12 mouse cellular contexts compared by ENCODE assay signal in genomic region chr9:84094111-84094510, GRCm38 (mm10).
A peak's percentile ranks its signal among the peaks of the same experiment; 100 is the strongest.
DNase-seq lines count a peak whose midpoint lies in the region; ATAC-seq and TF ChIP-seq lines count a peak whose summit lies in the region.
"Had no signal": no experiment of that assay in that cellular context is flagged by ENCODE, and none has a peak within 500 bp of the region (broad histone marks: within the 10 kb centered on the region; RNA-seq: fewer than 3 reads in every experiment).

No protein-coding gene starts in this region.

- TF ChIP-seq POLR2A in liver, adult 2 months (IDR thresholded peaks at IDR 0.05; ENCODE audit: extremely low read depth, insufficient read depth, low read length): no peak

- H3K79me2 ChIP-seq in liver, adult 2 months (ENCODE audit: control insufficient read depth, insufficient read depth, low read length): no peaks in the 10 kb centered on the region; the same call in 1 of the 2 replicates

- no peak overlapping the region for H3K9ac ChIP-seq in liver, adult 2 months (ENCODE audit: low read depth, low read length)
- no peak overlapping the region for H3K9ac ChIP-seq in liver, postnatal 0 days (replicated peaks)
- no peak overlapping the region for H3K9ac ChIP-seq in hindbrain, embryonic 16.5 days (ENCODE audit: low read depth, low read length)
- H3K9ac ChIP-seq: forebrain, embryonic 13.5 days; neural tube, embryonic 13.5 days had no signal

- DNase-seq in liver, adult 2 months (ENCODE audit: extremely low read depth, low read depth, low spot score): peak; percentile 26
- DNase-seq in liver, postnatal 0 days: no peak
- peak; percentile 87 for DNase-seq in adrenal gland, adult 2 months
- peak; percentile 69 for DNase-seq in cerebellum, adult 9-11 months
- DNase-seq in gonadal fat pad, adult 2 months (ENCODE audit: low read depth): peak; percentile 62
- no peak for DNase-seq in thymus, postnatal 36 days
- DNase-seq: kidney, postnatal 4 days had no signal

- H3K4me3 ChIP-seq in liver, adult 2 months (ENCODE audit: insufficient read depth, low read depth, low read length): no peak overlapping the region
- no peak overlapping the region for H3K4me3 ChIP-seq in liver, postnatal 0 days (ENCODE audit: low read depth, low read length)
- no peak overlapping the region for H3K4me3 ChIP-seq in hindbrain, embryonic 16.5 days (ENCODE audit: low read length)
- H3K4me3 ChIP-seq: forebrain, embryonic 13.5 days; neural tube, embryonic 13.5 days had no signal

- WGBS in liver, adult 2 months: 59% methylated on average over 6 of the region's 6 CpGs
- 72% methylated on average over 6 of the region's 6 CpGs for WGBS in liver, postnatal 0 days (ENCODE audit: insufficient replicate concordance)
- 88% methylated on average over 6 of the region's 6 CpGs for WGBS in hindbrain, embryonic 16.5 days

- no peaks in the 10 kb centered on the region for H3K9me3 ChIP-seq in liver, postnatal 0 days (ENCODE audit: low read length)
- no peaks in the 10 kb centered on the region for H3K9me3 ChIP-seq in hindbrain, embryonic 16.5 days (ENCODE audit: control insufficient read depth, low read length)
- H3K9me3 ChIP-seq: forebrain, embryonic 13.5 days; G1E; neural tube, embryonic 13.5 days had no signal

- H3K36me3 ChIP-seq in liver, adult 2 months (ENCODE audit: control insufficient read depth, insufficient read depth, low read length): no peaks in the 10 kb centered on the region; the same call in 1 of the 2 replicates
- H3K36me3 ChIP-seq in liver, postnatal 0 days (replicated peaks; ENCODE audit: insufficient read depth, low read length): no peaks in the 10 kb centered on the region
- H3K36me3 ChIP-seq in hindbrain, embryonic 16.5 days (ENCODE audit: control insufficient read depth, insufficient read depth, low read length): no peaks in the 10 kb centered on the region
- H3K36me3 ChIP-seq: G1E; neural tube, embryonic 13.5 days had no signal

- TF ChIP-seq EP300 in liver, postnatal 0 days (IDR thresholded peaks at IDR 0.05; ENCODE audit: low read depth): no peak

- ATAC-seq in liver, postnatal 0 days: no peak
- no peak for ATAC-seq in hindbrain, embryonic 16.5 days
- ATAC-seq in CD4-positive, CD25-positive, alpha-beta regulatory T cell, adult 4 months: no peak
- ATAC-seq: forebrain, embryonic 13.5 days had no signal

- no peak for TF ChIP-seq CTCF in liver, adult 2 months (IDR thresholded peaks at IDR 0.05; ENCODE audit: low read depth, low read length)
- TF ChIP-seq CTCF in liver, postnatal 0 days (IDR thresholded peaks at IDR 0.05; ENCODE audit: low read depth): no peak

- H3K27ac ChIP-seq in liver, adult 2 months (replicated peaks; ENCODE audit: insufficient read depth, low read depth, low read length): no peak overlapping the region
- H3K27ac ChIP-seq in liver, postnatal 0 days (ENCODE audit: low read depth): no peak overlapping the region
- H3K27ac ChIP-seq in hindbrain, embryonic 16.5 days (ENCODE audit: low read depth, low read length): no peak overlapping the region
- H3K27ac ChIP-seq: forebrain, embryonic 13.5 days; neural tube, embryonic 13.5 days had no signal

- no peaks in the 10 kb centered on the region for H3K27me3 ChIP-seq in liver, adult 2 months (ENCODE audit: control insufficient read depth, insufficient read depth, low read length)
- no peaks in the 10 kb centered on the region for H3K27me3 ChIP-seq in liver, postnatal 0 days (ENCODE audit: insufficient read depth, low read length)
- H3K27me3 ChIP-seq in hindbrain, embryonic 16.5 days (replicated peaks; ENCODE audit: control insufficient read depth, insufficient read depth, low read length): no peaks in the 10 kb centered on the region
- H3K27me3 ChIP-seq: forebrain, embryonic 13.5 days; neural tube, embryonic 13.5 days had no signal

- no peak overlapping the region for H3K4me2 ChIP-seq in liver, postnatal 0 days (ENCODE audit: low read depth, low read length)
- H3K4me2 ChIP-seq in hindbrain, embryonic 16.5 days (ENCODE audit: low read length): no peak overlapping the region
- H3K4me2 ChIP-seq: forebrain, embryonic 13.5 days; neural tube, embryonic 13.5 days had no signal

- H3K4me1 ChIP-seq in liver, adult 2 months (ENCODE audit: control insufficient read depth, insufficient read depth, low read length): no peaks in the 10 kb centered on the region
- 0 out of 2 replicates have a peak, but pooled peaks cover 3% of the 10 kb centered on the region for H3K4me1 ChIP-seq in liver, postnatal 0 days (ENCODE audit: insufficient read depth)
- no peaks in the 10 kb centered on the region for H3K4me1 ChIP-seq in hindbrain, embryonic 16.5 days (ENCODE audit: control insufficient read depth, insufficient read depth, low read depth, low read length)
- H3K4me1 ChIP-seq: forebrain, embryonic 13.5 days; neural tube, embryonic 13.5 days had no signal

Comparison
In these comparisons a context has a peak if more than half of its experiments do, and no peak if none do; other contexts are left out.
1. DNase-seq: peak in liver, adult 2 months (single experiment), adrenal gland, adult 2 months (single experiment), cerebellum, adult 9-11 months (single experiment) and gonadal fat pad, adult 2 months (single experiment); none in liver, postnatal 0 days (single experiment) and thymus, postnatal 36 days (0 of 2).